Mouse (Mus musculus) midbrain, embryonic 15.5 days (tissue): ENCODE measurements at regions not wholly inside any gene's neighbourhood (a gene's known extent, or its start where the extent isn't known, plus 50 kb on each side); places are given as distances from the start of the nearest gene placed in this dataset.

Experiments used
- ATAC-seq: fragments of 200-750 bp; cut with Nextera tagmentation; replicated peaks from 2 replicates; pipeline ENCODE4 v1.8.0; 2017; ENCODE audit warnings: moderate TSS enrichment
- H3K27ac ChIP-seq: fragments of 300-500 bp; sonication (generic); 2 replicates; pipeline ENCODE4 v1.5.1; 2015; ENCODE audit warnings: mild to moderate bottlenecking, inconsistent platforms
- H3K27me3 ChIP-seq: fragments of 300-500 bp; sonication (generic); replicated peaks from 2 replicates; pipeline ENCODE4 v1.6.1; 2015; ENCODE audit warnings: inconsistent platforms
- H3K36me3 ChIP-seq: fragments of 300-500 bp; sonication (generic); replicated peaks from 2 replicates; pipeline ENCODE4 v1.6.1; 2015; ENCODE audit warnings: inconsistent platforms
- H3K4me1 ChIP-seq: fragments of 300-500 bp; sonication (generic); 2 replicates; pipeline ENCODE4 v1.6.1; 2015; ENCODE audit warnings: inconsistent platforms
- H3K4me2 ChIP-seq: fragments of 300-500 bp; sonication (generic); 2 replicates; pipeline ENCODE4 v1.6.1; 2015; ENCODE audit warnings: inconsistent platforms, mild to moderate bottlenecking, moderate library complexity
- H3K4me3 ChIP-seq: fragments of 300-500 bp; sonication (generic); 2 replicates; pipeline ENCODE4 v1.5.1; 2015; ENCODE audit warnings: mild to moderate bottlenecking, inconsistent platforms
- H3K9ac ChIP-seq: fragments of 300-500 bp; sonication (generic); 2 replicates; pipeline ENCODE4 v1.6.1; 2015; ENCODE audit warnings: mild to moderate bottlenecking, inconsistent platforms
- H3K9me3 ChIP-seq: fragments of 300-500 bp; sonication (generic); 2 replicates; pipeline ENCODE4 v1.6.1; 2016; ENCODE audit warnings: inconsistent platforms
- WGBS: fragments of 180-500 bp; shearing (Covaris S2); methylation state at CpG from one replicate; pipeline ENCODE4 v1.1.7; 2015; ENCODE audit warnings: mixed read lengths; 5-methylcytosine and 5-hydroxymethylcytosine counted together

- ATAC-seq = no peak
- Histone ChIP-seq H3K27ac (no peak overlapping the region), H3K9ac (no peak overlapping the region), H3K36me3 (no peaks in the 10 kb centered on the region), H3K27me3 (no peaks in the 10 kb centered on the region), H3K4me3 (no peak overlapping the region), H3K4me1 (no peaks in the 10 kb centered on the region), H3K9me3 (no peaks in the 10 kb centered on the region), H3K4me2 (no peak overlapping the region)
- 81% methylated on average over 1 of the region's 1 CpGs for WGBS
These were observed 320.2 kb downstream of the Tfap2b start for GRCm38 (mm10) chr1:19528871-19529270.

- Histone ChIP-seq H3K4me3 (no peak overlapping the region), H3K9ac (no peak overlapping the region), H3K4me1 (no peaks in the 10 kb centered on the region), H3K9me3 (no peaks in the 10 kb centered on the region), H3K27me3 (no peaks in the 10 kb centered on the region), H3K36me3 (no peaks in the 10 kb centered on the region), H3K27ac (no peak overlapping the region), H3K4me2 (no peak overlapping the region)
- WGBS = 89% methylated on average over 1 of the region's 1 CpGs
- ATAC-seq = no peak
These were observed 322.7 kb downstream of the Tfap2b start for GRCm38 (mm10) chr1:19531406-19531805.

- Histone ChIP-seq H3K27ac (no peak overlapping the region), H3K27me3 (no peaks in the 10 kb centered on the region), H3K4me2 (no peak overlapping the region), H3K36me3 (no peaks in the 10 kb centered on the region), H3K4me3 (no peak overlapping the region), H3K9me3 (no peaks in the 10 kb centered on the region), H3K9ac (no peak overlapping the region), H3K4me1 (no peaks in the 10 kb centered on the region)
- 58% methylated on average over 2 of the region's 2 CpGs for WGBS
- no peak for ATAC-seq
These were observed 326.3 kb downstream of the Tfap2b start for GRCm38 (mm10) chr1:19534990-19535389.

GRCm38 (mm10) chr1:19543011-19543410 is 334.3 kb downstream of the Tfap2b start:
- no peaks in the 10 kb centered on the region for H3K9me3 ChIP-seq
- H3K4me1 ChIP-seq = no peaks in the 10 kb centered on the region
- no peak for ATAC-seq
- no peak overlapping the region for H3K4me3 ChIP-seq
- H3K27me3 ChIP-seq = no peaks in the 10 kb centered on the region
- no peak overlapping the region for H3K9ac ChIP-seq
- no peaks in the 10 kb centered on the region for H3K36me3 ChIP-seq
- 89% methylated on average over 1 of the region's 1 CpGs for WGBS
- no peak overlapping the region for H3K27ac ChIP-seq
- no peak overlapping the region for H3K4me2 ChIP-seq

- Histone ChIP-seq H3K27ac (no peak overlapping the region), H3K4me2 (no peak overlapping the region), H3K4me3 (no peak overlapping the region), H3K4me1 (no peaks in the 10 kb centered on the region), H3K9me3 (no peaks in the 10 kb centered on the region), H3K27me3 (no peaks in the 10 kb centered on the region), H3K9ac (no peak overlapping the region), H3K36me3 (no peaks in the 10 kb centered on the region)
- WGBS = 37% methylated on average over 3 of the region's 3 CpGs
- peak; percentile 65; the same call in 1 of the 2 replicates for ATAC-seq
These were observed 357.0 kb downstream of the Tfap2b start for GRCm38 (mm10) chr1:19565755-19566154.

- no peaks in the 10 kb centered on the region for H3K9me3 ChIP-seq
- no peak overlapping the region; the same call in 1 of the 2 replicates for H3K4me2 ChIP-seq
- H3K36me3 ChIP-seq = no peaks in the 10 kb centered on the region
- H3K4me1 ChIP-seq = peaks cover 12% of the 10 kb centered on the region
- 30% methylated on average over 12 of the region's 12 CpGs for WGBS
- ATAC-seq = peak; percentile 91
- peak overlapping the region; percentile 67 for H3K27ac ChIP-seq
- H3K27me3 ChIP-seq = no peaks in the 10 kb centered on the region
- no peak overlapping the region for H3K9ac ChIP-seq
- no peak overlapping the region for H3K4me3 ChIP-seq
These were observed 374.6 kb downstream of the Tfap2b start for GRCm38 (mm10) chr1:19583071-19584034.

- Histone ChIP-seq H3K27ac (no peak overlapping the region), H3K9me3 (no peaks in the 10 kb centered on the region), H3K9ac (no peak overlapping the region), H3K4me2 (no peak overlapping the region), H3K4me1 (no peaks in the 10 kb centered on the region), H3K27me3 (no peaks in the 10 kb centered on the region), H3K4me3 (no peak overlapping the region), H3K36me3 (no peaks in the 10 kb centered on the region)
- ATAC-seq = no peak
- 70% methylated on average over 7 of the region's 7 CpGs for WGBS
These were observed 396.8 kb downstream of the Tfap2b start for GRCm38 (mm10) chr1:19605506-19605905.

- Histone ChIP-seq H3K4me2 (no peak overlapping the region), H3K36me3 (no peaks in the 10 kb centered on the region), H3K27ac (no peak overlapping the region), H3K4me1 (no peaks in the 10 kb centered on the region), H3K4me3 (no peak overlapping the region), H3K9me3 (no peaks in the 10 kb centered on the region), H3K9ac (no peak overlapping the region), H3K27me3 (no peaks in the 10 kb centered on the region)
- 0 out of 2 replicates have a peak, but pooled peaks have one; percentile 58 for ATAC-seq
- WGBS = 48% methylated on average over 4 of the region's 4 CpGs
These were observed 407.0 kb downstream of the Tfap2b start for GRCm38 (mm10) chr1:19615688-19616087.

GRCm38 (mm10) chr1:19639136-19639535 is 430.4 kb downstream of the Tfap2b start:
- no peaks in the 10 kb centered on the region for H3K9me3 ChIP-seq
- WGBS = 45% methylated on average over 8 of the region's 8 CpGs
- H3K4me2 ChIP-seq = no peak overlapping the region
- no peaks in the 10 kb centered on the region for H3K27me3 ChIP-seq
- no peaks in the 10 kb centered on the region for H3K4me1 ChIP-seq
- 0 out of 2 replicates have a peak overlapping the region, but pooled peaks have one; percentile 17 for H3K27ac ChIP-seq
- 0 out of 2 replicates have a peak, but pooled peaks have one; percentile 45 for ATAC-seq
- no peak overlapping the region for H3K9ac ChIP-seq
- H3K4me3 ChIP-seq = no peak overlapping the region
- no peaks in the 10 kb centered on the region for H3K36me3 ChIP-seq

GRCm38 (mm10) chr1:19647713-19648589 is 439.2 kb downstream of the Tfap2b start:
- Histone ChIP-seq H3K4me3 (no peak overlapping the region), H3K4me1 (no peaks in the 10 kb centered on the region), H3K9me3 (no peaks in the 10 kb centered on the region), H3K27me3 (no peaks in the 10 kb centered on the region), H3K9ac (no peak overlapping the region), H3K4me2 (no peak overlapping the region), H3K27ac (no peak overlapping the region), H3K36me3 (no peaks in the 10 kb centered on the region)
- 81% methylated on average over 2 of the region's 2 CpGs for WGBS
- no peak for ATAC-seq

- Histone ChIP-seq H3K4me2 (no peak overlapping the region), H3K27ac (no peak overlapping the region), H3K27me3 (no peaks in the 10 kb centered on the region), H3K36me3 (no peaks in the 10 kb centered on the region), H3K4me3 (no peak overlapping the region), H3K9me3 (no peaks in the 10 kb centered on the region), H3K9ac (no peak overlapping the region), H3K4me1 (no peaks in the 10 kb centered on the region)
- no peak for ATAC-seq
- 91% methylated on average over 5 of the region's 5 CpGs for WGBS
These were observed 453.4 kb downstream of the Tfap2b start for GRCm38 (mm10) chr1:19662142-19662541.

- Histone ChIP-seq H3K4me3 (no peak overlapping the region), H3K9ac (no peak overlapping the region), H3K27me3 (no peaks in the 10 kb centered on the region), H3K36me3 (no peaks in the 10 kb centered on the region), H3K4me2 (no peak overlapping the region), H3K9me3 (no peaks in the 10 kb centered on the region), H3K27ac (no peak overlapping the region), H3K4me1 (no peaks in the 10 kb centered on the region)
- WGBS = 81% methylated on average over 2 of the region's 2 CpGs
- ATAC-seq = no peak
These were observed 454.1 kb downstream of the Tfap2b start for GRCm38 (mm10) chr1:19662779-19663178.
